Mouse (Mus musculus): Measurements from ENCODE around the gene Rpl34. TPM values are rescaled to one million over a fixed set of nuclear protein-coding genes. Genes with fewer than 3 reads are reported as not detected.

Rpl34 gene
- polyA plus RNA-seq, 1 experiment from 2014 or later, result 621 TPM

DNA sequence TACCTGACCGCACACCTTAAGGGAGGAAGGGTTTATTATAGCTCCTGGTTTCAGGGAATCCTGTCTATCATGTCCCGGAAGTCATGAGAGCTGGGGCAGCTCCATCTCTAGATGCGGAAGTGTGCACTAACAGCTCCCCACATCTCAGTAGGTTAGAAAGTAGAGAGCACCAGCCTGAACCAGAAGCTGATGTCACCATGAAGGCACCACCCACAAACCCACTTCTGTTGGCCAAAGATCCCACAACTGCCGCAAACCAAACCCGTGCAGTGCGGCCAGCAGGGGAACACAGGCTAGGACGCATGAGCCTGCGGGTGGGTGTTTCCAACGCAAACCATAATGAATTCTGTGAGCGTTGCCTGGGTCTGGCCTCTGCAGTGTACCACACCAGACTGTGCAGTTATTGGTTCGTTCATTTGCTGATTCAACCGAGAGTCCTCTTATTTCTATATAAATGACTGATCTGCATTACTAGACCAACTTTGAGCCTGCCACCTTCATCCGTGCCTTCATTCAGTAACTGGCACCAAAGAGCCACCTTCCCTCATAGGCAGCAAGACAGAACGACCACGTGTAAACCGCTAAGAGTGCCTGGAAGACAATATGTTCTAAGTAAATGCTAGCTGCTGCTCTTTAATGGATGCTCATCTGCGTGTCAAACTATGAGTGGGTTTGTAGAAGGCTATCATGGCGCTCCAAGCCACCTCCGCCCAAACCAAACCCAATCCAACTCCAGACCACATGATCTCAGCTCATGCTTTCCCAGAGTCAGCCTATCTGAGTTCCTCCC, 52.3 kb downstream of the Rpl34 start:
- H3K27me3 ChIP-seq, result no peaks in the 10 kb centered on the region
- TF ChIP-seq CTCF (IDR thresholded peaks at IDR 0.05), result no peak
- ChIA-PET POLR2A (no interaction called here), CTCF (interaction anchor here (1.0 to 1.6 kb wide), 4 partner anchors 11 to 70 kb away, joined by 3 to 5 read pairs (median 4); no protein-coding TSS in a partner anchor)
- DNase-seq (ENCODE audit: low read depth, low spot score), result no peak
- in situ Hi-C loops (cut with MboI; ENCODE audit: low pct_unique_long_range_greater_than_20kb), result no loop called here
- no peak for ATAC-seq

Other genes starting within 250 kb of the Rpl34 start
- gene Etnppl, start 113.0 kb downstream of the Rpl34 start, polyA plus RNA-seq (2021), result 0.04 TPM
- 244 TPM for gene Ostc, start 21.0 kb downstream of the Rpl34 start, polyA plus RNA-seq (2021)

All from Patski (cell line).